Mouse (Mus musculus) heart, embryonic 12.5 days (tissue): ENCODE results near the gene Btbd10. TPM values are rescaled to one million over a fixed set of nuclear protein-coding genes. Genes with fewer than 3 reads are reported as not detected.

Experiments
- ATAC-seq: fragments of 200-750 bp; cut with Nextera tagmentation; 2 replicates; pipeline ENCODE4 v1.8.0; 2017; ENCODE audit warnings: moderate TSS enrichment, moderate library complexity; ENCODE audit not compliant: insufficient number of reproducible peaks, low FRiP score
- H3K27ac ChIP-seq: fragments of 300-500 bp; sonication (generic); 2 replicates; pipeline ENCODE4 v1.5.1; 2016; ENCODE audit warnings: mild to moderate bottlenecking, moderate library complexity; ENCODE audit not compliant: poor library complexity, severe bottlenecking
- H3K27me3 ChIP-seq: fragments of 300-500 bp; sonication (generic); replicated peaks from 2 replicates; pipeline ENCODE4 v1.6.1; 2016; ENCODE audit warnings: mild to moderate bottlenecking, moderate library complexity
- H3K36me3 ChIP-seq: fragments of 300-500 bp; sonication (generic); 2 replicates; pipeline ENCODE4 v1.6.1; 2016; ENCODE audit warnings: mild to moderate bottlenecking, moderate library complexity
- H3K4me1 ChIP-seq: fragments of 300-500 bp; sonication (generic); replicated peaks from 2 replicates; pipeline ENCODE4 v1.6.1; 2016; ENCODE audit warnings: mild to moderate bottlenecking
- H3K4me2 ChIP-seq: fragments of 300-500 bp; sonication (generic); 2 replicates; pipeline ENCODE4 v1.6.1; 2016; ENCODE audit warnings: mild to moderate bottlenecking, moderate library complexity
- H3K4me3 ChIP-seq: fragments of 300-500 bp; sonication (generic); 2 replicates; pipeline ENCODE4 v1.5.1; 2016; ENCODE audit warnings: mild to moderate bottlenecking
- H3K9ac ChIP-seq: fragments of 300-500 bp; sonication (generic); 2 replicates; pipeline ENCODE4 v1.6.1; 2016; ENCODE audit warnings: mild to moderate bottlenecking, moderate library complexity
- H3K9me3 ChIP-seq: fragments of 300-500 bp; sonication (generic); replicated peaks from 2 replicates; pipeline ENCODE4 v1.6.1; 2016; ENCODE audit warnings: mild to moderate bottlenecking, moderate library complexity
- WGBS: fragments of 180-500 bp; shearing (Covaris S2); methylation state at CpG from one replicate; pipeline ENCODE4 v1.1.7; 2016; 5-methylcytosine and 5-hydroxymethylcytosine counted together
- polyA plus RNA-seq: library from polyadenylated mRNA; unstranded; fragments of >200 nt; fragmentation: Nextera tagmentation; extraction: Ambion mirVana; gene quantifications from 2 replicates; pipeline ENCODE4 v1.2.1, GENCODE M21; 2016

The Btbd10 gene
- polyA plus RNA-seq, result 23.6 and 24.0 TPM in 2 replicates

- H3K27me3 ChIP-seq, result no peaks in the 10 kb centered on the region
- WGBS, result under 1% methylated on average over 63 of the region's 64 CpGs
- H3K9ac ChIP-seq, result peak within 1 kb of the TSS; percentile 87
- H3K4me1 ChIP-seq, result peaks cover 8% of the 10 kb centered on the region; the same call in 1 of the 2 replicates
- peak; percentile 99 for ATAC-seq
- peak within 1 kb of the TSS; percentile 80 for H3K4me2 ChIP-seq
- H3K27ac ChIP-seq, result peak within 1 kb of the TSS; percentile 88
- H3K9me3 ChIP-seq, result no peaks in the 10 kb centered on the region
- peak within 1 kb of the TSS; percentile 78 for H3K4me3 ChIP-seq
- no peaks in the 10 kb centered on the region for H3K36me3 ChIP-seq
Measured at GRCm38 (mm10) chr7:113368746-113369619, at the start of gene Btbd10. Gene Btbd10, minus strand, starts transcription at chr7:113369392.

GRCm38 (mm10) chr7:113416536-113416935, 47.3 kb upstream of the Btbd10 start:
- Histone ChIP-seq H3K4me3 (no peak overlapping the region), H3K4me1 (peaks cover 14% of the 10 kb centered on the region), H3K27me3 (no peaks in the 10 kb centered on the region), H3K4me2 (no peak overlapping the region), H3K9me3 (no peaks in the 10 kb centered on the region), H3K27ac (no peak overlapping the region), H3K9ac (no peak overlapping the region), H3K36me3 (no peaks in the 10 kb centered on the region)
- 74% methylated on average over 1 of the region's 1 CpGs for WGBS
- ATAC-seq, result no peak

GRCm38 (mm10) chr7:113415256-113415655, 46.1 kb upstream of the Btbd10 start:
- ATAC-seq, result no peak
- WGBS, result 80% methylated on average over 3 of the region's 3 CpGs
- no peak overlapping the region for H3K27ac ChIP-seq
- H3K4me1 ChIP-seq, result peaks cover 14% of the 10 kb centered on the region
- no peak overlapping the region for H3K9ac ChIP-seq
- H3K4me3 ChIP-seq, result no peak overlapping the region
- no peaks in the 10 kb centered on the region for H3K36me3 ChIP-seq
- no peaks in the 10 kb centered on the region for H3K9me3 ChIP-seq
- no peaks in the 10 kb centered on the region for H3K27me3 ChIP-seq
- no peak overlapping the region for H3K4me2 ChIP-seq

- H3K4me1 ChIP-seq, result no peaks in the 10 kb centered on the region
- no peaks in the 10 kb centered on the region for H3K36me3 ChIP-seq
- no peaks in the 10 kb centered on the region for H3K27me3 ChIP-seq
- no peaks in the 10 kb centered on the region for H3K9me3 ChIP-seq
- WGBS, result 47% methylated on average over 5 of the region's 5 CpGs
- no peak overlapping the region for H3K4me2 ChIP-seq
- no peak for ATAC-seq
- no peak overlapping the region for H3K27ac ChIP-seq
- H3K4me3 ChIP-seq, result no peak overlapping the region
- no peak overlapping the region for H3K9ac ChIP-seq
Measured at GRCm38 (mm10) chr7:113408712-113409111, 39.5 kb upstream of the Btbd10 start.

GRCm38 (mm10) chr7:113398083-113398482, 28.9 kb upstream of the Btbd10 start:
- Histone ChIP-seq H3K4me2 (no peak overlapping the region), H3K36me3 (no peaks in the 10 kb centered on the region)

GRCm38 (mm10) chr7:113396661-113397060, 27.5 kb upstream of the Btbd10 start:
- no peaks in the 10 kb centered on the region for H3K36me3 ChIP-seq
- H3K9ac ChIP-seq, result no peak overlapping the region
- H3K4me1 ChIP-seq, result 0 out of 2 replicates have a peak, but pooled peaks cover 3% of the 10 kb centered on the region
- no peak overlapping the region for H3K4me2 ChIP-seq
- H3K27ac ChIP-seq, result no peak overlapping the region
- no peak overlapping the region for H3K4me3 ChIP-seq
- no peaks in the 10 kb centered on the region for H3K27me3 ChIP-seq
- H3K9me3 ChIP-seq, result no peaks in the 10 kb centered on the region
- ATAC-seq, result no peak
- WGBS, result 77% methylated on average over 4 of the region's 4 CpGs

More at GRCm38 (mm10) chr7:113398083-113398482, 28.9 kb upstream of the Btbd10 start:
- no peak overlapping the region for H3K27ac ChIP-seq
- no peaks in the 10 kb centered on the region for H3K27me3 ChIP-seq
- no peak for ATAC-seq
- H3K4me3 ChIP-seq, result no peak overlapping the region
- H3K9ac ChIP-seq, result no peak overlapping the region
- H3K4me1 ChIP-seq, result no peaks in the 10 kb centered on the region
- H3K9me3 ChIP-seq, result no peaks in the 10 kb centered on the region

- Histone ChIP-seq H3K36me3 (no peaks in the 10 kb centered on the region), H3K4me2 (no peak overlapping the region), H3K4me1 (0 out of 2 replicates have a peak, but pooled peaks cover 3% of the 10 kb centered on the region), H3K27ac (no peak overlapping the region), H3K9me3 (no peaks in the 10 kb centered on the region), H3K27me3 (no peaks in the 10 kb centered on the region), H3K9ac (no peak overlapping the region), H3K4me3 (no peak overlapping the region)
- ATAC-seq, result no peak
- 55% methylated on average over 2 of the region's 2 CpGs for WGBS
Measured at GRCm38 (mm10) chr7:113391619-113392018, 22.4 kb upstream of the Btbd10 start.

- Histone ChIP-seq H3K36me3 (no peaks in the 10 kb centered on the region), H3K4me2 (no peak within 1 kb of the TSS), H3K27ac (no peak within 1 kb of the TSS), H3K4me1 (0 out of 2 replicates have a peak, but pooled peaks cover 3% of the 10 kb centered on the region), H3K27me3 (no peaks in the 10 kb centered on the region), H3K9me3 (no peaks in the 10 kb centered on the region), H3K9ac (no peak within 1 kb of the TSS), H3K4me3 (no peak within 1 kb of the TSS)
- ATAC-seq, result no peak
- WGBS, result 82% methylated on average over 2 of the region's 2 CpGs
Measured at GRCm38 (mm10) chr7:113388470-113388869, 19.3 kb upstream of the Btbd10 start, which contains the start of gene Pth. Gene Pth, minus strand, starts transcription at chr7:113388570.

GRCm38 (mm10) chr7:113377875-113378658, 8.9 kb upstream of the Btbd10 start:
- no peak overlapping the region for H3K27ac ChIP-seq
- peak; percentile 64 for ATAC-seq
- H3K36me3 ChIP-seq, result no peaks in the 10 kb centered on the region
- 28% methylated on average over 7 of the region's 7 CpGs for WGBS
- H3K9ac ChIP-seq, result no peak overlapping the region
- no peaks in the 10 kb centered on the region for H3K27me3 ChIP-seq
- H3K4me1 ChIP-seq, result no peaks in the 10 kb centered on the region
- no peak overlapping the region for H3K4me3 ChIP-seq
- H3K4me2 ChIP-seq, result no peak overlapping the region
- H3K9me3 ChIP-seq, result no peaks in the 10 kb centered on the region

GRCm38 (mm10) chr7:113372682-113373081, 3.5 kb upstream of the Btbd10 start:
- ATAC-seq, result no peak
- Histone ChIP-seq H3K27me3 (no peaks in the 10 kb centered on the region), H3K36me3 (no peaks in the 10 kb centered on the region), H3K9ac (no peak overlapping the region), H3K4me3 (no peak overlapping the region), H3K4me2 (no peak overlapping the region), H3K4me1 (peaks cover 6% of the 10 kb centered on the region; the same call in 1 of the 2 replicates), H3K27ac (no peak overlapping the region), H3K9me3 (no peaks in the 10 kb centered on the region)
- 80% methylated on average over 1 of the region's 1 CpGs for WGBS
